Mouse (Mus musculus): ENCODE data around the gene Stk31. TPM values are rescaled to one million over a fixed set of nuclear protein-coding genes. Genes with fewer than 3 reads are reported as not detected.

The Stk31 gene
- polyA plus RNA-seq, 1 experiment from 2014 or later, result 0.20 TPM

DNA sequence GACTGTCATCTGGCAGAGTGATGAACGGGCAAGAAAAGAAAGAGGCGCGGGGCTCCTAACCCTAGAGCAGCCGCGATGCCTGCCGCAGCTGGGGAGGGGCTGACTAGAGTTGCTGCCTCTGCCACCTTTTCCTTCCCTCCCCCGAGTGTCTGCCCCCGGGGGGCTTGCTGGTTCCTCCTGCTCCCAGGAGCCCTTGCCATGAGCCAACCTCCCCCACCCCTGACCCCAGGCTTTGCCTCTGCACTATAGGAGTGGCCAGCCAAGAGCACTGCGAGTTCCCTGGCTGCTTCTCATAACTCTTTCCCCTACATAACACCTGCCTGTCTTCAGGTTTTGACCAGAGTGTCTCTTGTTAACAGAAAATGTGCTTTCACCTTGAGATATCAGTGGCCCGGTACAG, 96.1 kb downstream of the Stk31 start:
- Histone ChIP-seq H3K4me1 (ENCODE audit: control insufficient read depth, insufficient read depth, low read length) (no peaks in the 10 kb centered on the region), H3K9me3 (replicated peaks; ENCODE audit: control insufficient read depth, low read length, poor library complexity, severe bottlenecking) (no peaks in the 10 kb centered on the region), H3K27me3 (ENCODE audit: control insufficient read depth, insufficient read depth, low read depth, low read length) (no peaks in the 10 kb centered on the region), H3K9ac (ENCODE audit: low read depth, low read length) (no peak overlapping the region), H3K27ac (ENCODE audit: low read length) (no peak overlapping the region), H3K4me3 (ENCODE audit: low read depth, low read length) (no peak overlapping the region), H3K4me2 (ENCODE audit: low read length) (no peak overlapping the region), H3K36me3 (ENCODE audit: control insufficient read depth, insufficient read depth, low read length) (no peaks in the 10 kb centered on the region)
- WGBS, result 97% methylated on average over 10 of the region's 10 CpGs
- no peak for ATAC-seq

DNA sequence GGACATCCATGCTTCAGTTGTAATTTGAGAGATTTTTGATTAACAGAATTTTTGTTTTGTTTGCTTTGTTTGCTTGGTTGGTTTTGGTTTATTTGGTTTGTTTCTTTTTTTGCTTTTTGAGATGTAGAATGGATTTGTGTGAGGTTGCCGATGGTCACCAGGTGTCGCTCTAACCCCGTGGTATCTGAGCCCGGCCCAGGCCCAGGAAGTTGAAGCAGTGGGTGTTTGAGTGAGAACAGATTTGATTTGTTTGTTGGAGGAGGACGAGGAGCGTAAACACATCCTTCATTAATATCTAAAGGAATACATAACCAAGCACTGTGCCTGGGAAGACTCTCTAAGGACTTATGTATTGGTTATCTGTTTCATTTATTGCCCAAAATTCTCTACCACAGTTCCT, 123.6 kb downstream of the Stk31 start:
- peak; percentile 76 for ATAC-seq
- H3K27ac ChIP-seq (ENCODE audit: low read length), result no peak overlapping the region
- H3K27me3 ChIP-seq (ENCODE audit: control insufficient read depth, insufficient read depth, low read depth, low read length), result no peaks in the 10 kb centered on the region
- H3K4me3 ChIP-seq (ENCODE audit: low read depth, low read length), result no peak overlapping the region
- WGBS, result 5% methylated on average over 6 of the region's 6 CpGs
- 0 out of 2 replicates have a peak overlapping the region, but pooled peaks have one; percentile 16 for H3K9ac ChIP-seq (ENCODE audit: low read depth, low read length)
- H3K36me3 ChIP-seq (ENCODE audit: control insufficient read depth, insufficient read depth, low read length), result no peaks in the 10 kb centered on the region
- H3K9me3 ChIP-seq (replicated peaks; ENCODE audit: control insufficient read depth, low read length, poor library complexity, severe bottlenecking), result no peaks in the 10 kb centered on the region
- no peak overlapping the region for H3K4me2 ChIP-seq (ENCODE audit: low read length)
- H3K4me1 ChIP-seq (ENCODE audit: control insufficient read depth, insufficient read depth, low read length), result no peaks in the 10 kb centered on the region

Other genes with a start within 250 kb of the Stk31 start
- gene Igf2bp3, start 180.6 kb upstream of the Stk31 start, polyA plus RNA-seq (2015; fragmentation: Nextera tagmentation; extraction: Ambion mirVana), result 17.1 and 24.0 TPM in 2 replicates
- 105 and 141 TPM in 2 replicates for gene Tra2a, start 131.6 kb upstream of the Stk31 start, polyA plus RNA-seq (2015; fragmentation: Nextera tagmentation; extraction: Ambion mirVana)
- gene Ccdc126, start 76.3 kb upstream of the Stk31 start, polyA plus RNA-seq (2015; fragmentation: Nextera tagmentation; extraction: Ambion mirVana), result 10.5 and 11.5 TPM in 2 replicates
- gene Fam221a, start 27.9 kb upstream of the Stk31 start, polyA plus RNA-seq (2015; fragmentation: Nextera tagmentation; extraction: Ambion mirVana), result 4.3 and 5.9 TPM in 2 replicates